Mouse (Mus musculus) CD8-positive naive resting alpha-beta T cell, adult 2 months (primary cell): ENCODE data around the gene Usp47.

Source experiments
- DNase-seq, 2 experiments: peaks; one replicate each; pipeline ENCODE4 v3.0.0; 2022; ENCODE audit warnings: low read depth in 2 of 2, low spot score in 2 of 2

The Usp47 gene

DNA sequence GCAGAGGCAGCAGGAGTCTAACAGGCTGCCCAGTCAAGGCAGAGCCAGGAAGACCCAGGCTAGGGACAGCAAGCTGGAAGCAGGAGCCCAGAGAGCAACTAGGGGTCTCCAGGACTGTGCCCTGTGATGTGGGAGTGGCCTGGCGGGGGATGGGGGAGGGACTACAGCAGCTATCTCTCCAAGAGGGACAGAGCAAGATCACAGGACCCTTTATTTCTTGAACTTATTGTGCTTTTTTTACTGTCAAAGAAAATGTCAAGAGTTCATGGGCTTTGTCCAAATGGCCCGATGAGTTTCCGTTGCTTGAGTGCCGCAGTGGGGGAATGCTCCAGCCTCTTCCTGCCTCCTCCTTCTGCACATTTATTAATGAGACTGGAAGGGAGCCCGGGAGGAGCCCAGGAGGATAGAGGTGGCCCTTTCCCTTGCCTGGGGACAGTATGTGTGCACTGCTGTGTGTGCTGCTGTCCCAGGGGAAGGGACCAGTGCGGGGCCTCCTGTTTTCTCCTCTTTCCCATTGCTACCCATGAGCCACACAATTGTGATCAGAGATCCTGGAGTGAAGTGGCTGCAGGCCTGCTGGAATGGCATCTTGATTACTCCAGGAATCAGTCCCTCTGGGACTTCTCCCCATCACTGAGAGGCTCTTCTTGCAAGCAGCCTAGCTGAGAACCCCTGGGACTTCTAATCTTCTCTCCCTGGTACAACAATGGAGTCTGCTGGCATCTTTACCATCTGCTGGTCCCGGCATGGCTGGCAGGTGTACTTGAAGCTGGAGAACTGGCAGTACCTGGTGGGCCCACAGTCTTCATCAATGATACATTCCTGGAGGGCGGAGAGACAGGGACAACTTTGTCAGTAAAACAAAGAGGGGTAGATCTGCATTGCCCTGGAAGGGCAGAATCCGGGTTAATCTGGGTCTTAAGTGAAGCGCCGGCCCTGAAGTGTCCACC is 97.8 kb downstream of the Usp47 start:
- DNase-seq, result no peak

DNA sequence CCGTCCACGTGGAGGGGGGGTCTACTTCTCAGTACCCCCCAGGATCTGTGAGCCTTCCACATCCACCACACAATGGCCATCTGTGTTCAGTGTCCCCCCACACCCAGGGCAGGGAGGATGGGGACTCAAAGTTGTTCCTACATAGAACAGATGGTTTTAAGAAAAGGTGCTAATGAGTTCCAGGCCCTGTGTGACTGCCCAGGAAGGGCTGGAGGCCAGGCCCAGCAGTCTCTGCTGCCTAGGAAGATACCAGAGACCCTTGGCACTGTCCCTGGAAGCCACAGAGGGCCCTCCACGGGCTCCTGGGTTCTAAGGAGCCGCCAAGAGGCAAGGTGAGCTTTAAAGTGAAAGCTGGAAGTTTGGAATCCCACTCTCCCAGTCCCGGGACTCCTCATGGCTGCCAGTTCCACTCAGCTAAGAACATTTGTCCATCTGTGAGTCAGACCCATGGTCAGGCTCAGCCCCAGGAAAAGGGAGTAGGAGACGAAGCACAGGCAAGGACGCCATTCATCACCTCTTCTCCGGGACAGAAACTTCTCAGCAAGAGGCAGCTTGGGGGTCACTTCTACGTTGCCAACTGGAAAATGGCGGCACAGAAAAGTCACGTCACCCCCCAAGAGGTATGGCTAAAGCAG is 98.7 kb downstream of the Usp47 start:
- no peak for DNase-seq

DNA sequence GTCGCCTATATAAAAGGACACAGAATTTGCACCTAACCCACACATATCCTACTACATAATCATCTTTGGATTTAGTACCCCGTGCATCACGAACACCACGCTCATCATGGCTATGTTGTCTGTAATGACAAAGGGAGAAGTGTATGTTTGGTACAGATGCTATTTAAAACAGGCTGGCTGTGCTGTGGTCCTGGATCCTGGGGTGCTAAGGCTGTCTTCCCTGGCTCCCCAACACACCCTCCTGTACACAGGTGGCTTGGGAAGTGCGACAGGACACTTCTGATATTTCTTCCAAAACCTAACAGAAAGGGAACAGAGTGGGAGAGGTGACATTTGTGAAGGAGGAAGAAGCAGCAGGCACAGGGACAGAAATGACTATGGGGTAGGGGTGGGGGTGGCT is 100.3 kb downstream of the Usp47 start:
- DNase-seq, result no peak

DNA sequence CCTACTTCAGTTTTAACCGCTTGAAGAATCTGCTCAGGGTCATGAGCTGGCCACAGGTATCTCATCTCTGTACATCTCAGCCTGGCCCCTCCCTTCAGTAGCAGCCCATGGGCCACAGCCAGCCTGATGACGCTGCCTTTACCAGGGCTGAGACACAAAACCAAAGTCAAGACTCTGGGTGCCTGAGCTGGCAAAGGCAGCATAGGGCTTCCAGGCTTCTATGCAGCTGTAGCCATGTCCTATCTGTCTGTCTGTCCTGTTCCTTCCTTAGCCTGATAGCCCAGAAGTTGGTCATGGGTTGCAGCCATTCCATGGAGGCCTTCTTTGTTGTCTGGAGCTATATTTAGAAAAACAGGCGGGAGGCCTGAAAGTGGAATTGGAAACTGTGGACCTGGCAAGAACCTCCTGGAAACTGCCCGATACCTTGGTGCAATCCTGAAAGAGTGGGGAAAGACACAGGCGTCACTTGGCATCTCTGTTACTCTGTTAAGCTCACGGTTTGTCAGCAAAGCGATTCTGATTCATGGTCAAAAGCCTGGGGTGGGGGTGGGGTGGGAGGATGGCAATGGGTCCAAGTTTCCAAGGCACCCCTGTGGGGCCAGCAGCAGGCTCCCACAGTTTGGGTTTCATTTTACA is 102.4 kb downstream of the Usp47 start:
- no peak for DNase-seq

DNA sequence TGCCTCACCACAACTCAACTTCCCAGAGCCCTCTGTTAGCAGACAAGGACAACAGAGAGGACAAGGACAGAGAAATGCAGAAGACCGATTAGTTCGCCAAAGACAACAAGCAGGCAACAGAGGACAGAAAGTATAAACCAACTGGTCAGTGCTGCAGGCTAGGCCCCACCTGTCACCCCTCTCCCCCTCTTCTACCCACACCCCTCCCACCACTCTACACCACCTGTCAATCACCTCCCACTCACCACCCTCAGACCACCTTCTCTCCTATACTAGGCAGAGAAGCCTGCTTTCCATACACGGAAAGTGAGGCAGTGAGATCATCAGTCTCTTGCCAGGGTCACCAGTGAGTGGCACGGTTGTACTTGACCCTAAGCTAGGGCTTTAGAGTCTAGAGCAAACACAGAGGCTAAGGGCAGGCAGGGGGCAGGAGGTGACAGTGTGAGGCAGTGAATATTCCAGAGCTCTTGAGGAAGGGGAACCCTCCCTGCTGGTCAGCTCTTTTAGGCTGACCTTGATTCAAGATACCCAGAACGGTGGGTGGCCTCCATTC is 103.9 kb downstream of the Usp47 start:
- no peak for DNase-seq

DNA sequence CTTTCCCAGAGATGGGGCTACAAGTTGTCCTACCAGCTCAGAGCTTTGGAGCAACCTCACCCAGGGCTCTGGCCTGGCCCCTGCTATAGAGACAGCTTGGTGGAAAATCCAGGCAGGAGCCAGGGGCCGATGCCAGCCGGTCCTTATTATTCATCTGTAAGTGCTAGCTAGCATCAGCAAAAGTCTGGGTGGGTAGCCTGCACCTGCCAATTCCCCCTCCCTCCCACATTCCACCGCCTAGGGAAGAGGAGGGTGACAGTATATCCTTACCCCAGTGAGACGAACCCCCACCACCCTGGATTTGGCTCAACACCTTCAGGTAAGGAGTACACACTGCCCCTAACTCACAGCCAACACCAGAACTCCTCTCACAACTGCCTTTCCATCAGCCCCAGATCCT is 104.7 kb downstream of the Usp47 start:
- no peak for DNase-seq

DNA sequence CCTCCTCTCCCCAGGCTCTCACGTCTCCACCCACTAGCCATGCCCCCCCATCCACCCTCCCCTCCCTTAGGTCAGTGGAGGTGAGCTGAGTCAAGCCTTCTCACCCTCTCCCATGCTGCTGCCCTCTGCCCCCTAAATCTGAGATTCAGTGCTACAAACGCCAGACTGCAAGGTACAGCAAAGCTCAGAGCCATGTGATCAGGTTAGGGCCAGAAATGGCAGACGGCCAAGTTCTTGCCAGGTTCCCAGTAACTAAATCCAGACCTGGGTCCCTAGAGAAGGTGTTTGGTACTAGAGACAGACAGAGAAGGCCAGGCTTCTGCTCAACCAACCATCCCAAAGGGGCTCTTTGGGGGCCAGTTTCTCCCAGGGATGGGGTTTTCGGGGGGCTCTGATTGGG is 105.5 kb downstream of the Usp47 start:
- no peak for DNase-seq

DNA sequence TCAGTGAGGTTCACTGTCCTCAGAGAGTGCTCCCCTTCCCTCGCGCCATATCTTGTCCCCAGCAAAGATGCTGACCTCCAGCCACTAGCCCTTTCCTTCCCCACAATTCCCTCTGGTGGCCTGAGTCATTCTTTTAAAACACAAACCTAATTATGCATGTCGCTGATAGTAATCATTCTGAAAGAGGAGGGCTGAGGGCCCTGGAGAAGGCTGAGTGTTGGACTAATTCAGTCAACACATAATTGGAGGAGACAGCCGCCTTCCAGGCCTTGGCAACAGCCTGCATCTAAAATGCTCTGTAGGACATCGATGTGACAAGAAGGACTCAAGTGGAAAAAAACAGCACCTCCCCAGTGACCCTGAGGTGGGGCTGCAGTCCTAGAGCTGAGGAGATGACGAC is 106.5 kb downstream of the Usp47 start:
- no peak for DNase-seq

DNA sequence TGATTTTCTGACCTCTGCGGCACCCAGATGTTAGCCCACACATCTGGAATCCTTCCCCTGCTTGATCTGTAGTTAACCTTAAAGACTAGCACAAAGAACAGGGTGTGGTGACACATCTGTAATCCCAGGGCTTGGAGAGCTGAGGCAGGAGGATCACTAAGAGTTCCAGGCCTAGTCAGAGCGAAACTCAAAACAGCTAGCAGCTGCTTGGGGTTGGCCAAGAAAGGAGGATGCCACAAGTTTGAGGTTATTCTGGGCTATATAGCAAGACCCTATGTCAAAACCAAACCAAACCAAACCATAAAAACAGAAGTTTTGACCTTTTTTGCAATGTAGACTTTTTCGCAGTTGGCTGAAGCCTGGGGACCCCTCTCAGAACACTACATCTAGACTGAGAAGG is 107.4 kb downstream of the Usp47 start:
- DNase-seq, result no peak

DNA sequence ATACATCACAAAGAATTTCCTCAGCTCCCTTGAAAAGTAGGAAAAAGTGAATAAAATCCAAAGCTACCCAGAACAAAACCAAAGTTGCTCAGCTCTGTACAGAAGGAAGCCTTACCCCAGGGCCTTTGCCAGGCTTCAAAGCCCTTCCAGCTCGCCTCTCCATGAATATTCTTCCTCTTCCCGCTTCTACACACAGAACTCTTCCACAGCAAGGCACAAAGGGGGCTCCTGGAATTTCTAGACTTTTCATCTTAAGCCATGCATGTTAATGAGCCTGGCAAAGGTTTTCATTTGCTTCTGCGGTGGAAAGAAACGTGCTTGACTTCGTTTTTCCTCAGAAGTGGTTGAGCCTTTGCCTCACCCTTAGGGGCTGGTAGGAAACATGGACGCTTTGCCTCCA is 108.7 kb downstream of the Usp47 start:
- DNase-seq, result no peak

DNA sequence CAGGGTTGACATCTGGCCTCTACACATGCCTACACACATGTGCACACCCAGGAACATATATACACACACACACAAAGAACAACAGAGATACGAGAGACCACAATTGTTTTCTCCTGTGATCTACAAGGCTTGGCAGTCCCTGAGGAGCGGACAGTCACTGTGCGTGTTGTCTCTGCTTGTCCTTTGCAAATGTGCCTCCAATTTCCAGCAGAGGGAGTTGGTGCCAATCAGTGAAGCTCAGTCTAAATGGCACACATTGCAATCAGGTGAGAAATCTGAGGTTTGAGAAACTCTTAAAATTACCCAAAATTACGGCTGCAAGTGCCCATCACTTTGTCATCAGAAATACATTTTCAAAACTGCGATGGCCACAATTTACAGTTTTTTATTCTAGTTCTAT is 110.0 kb downstream of the Usp47 start:
- no peak for DNase-seq

DNA sequence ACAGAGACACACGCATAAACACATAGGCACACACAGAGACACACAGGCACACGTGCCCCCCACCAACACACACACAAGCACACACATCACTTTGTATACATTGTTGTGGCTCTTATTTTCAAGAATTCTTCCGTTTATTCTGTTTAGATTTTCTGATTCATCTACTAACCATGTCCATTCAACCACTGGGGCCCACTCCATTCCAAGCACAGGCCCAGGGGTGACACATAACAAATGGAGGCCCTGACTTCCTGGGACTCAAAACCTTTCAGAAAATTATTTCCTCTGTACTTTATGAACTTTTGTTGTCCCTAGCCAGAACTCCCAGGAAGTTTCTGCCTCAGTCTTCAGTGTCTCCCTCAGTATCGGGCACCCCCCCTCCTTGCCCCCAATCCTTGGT is 111.9 kb downstream of the Usp47 start:
- no peak for DNase-seq

DNA sequence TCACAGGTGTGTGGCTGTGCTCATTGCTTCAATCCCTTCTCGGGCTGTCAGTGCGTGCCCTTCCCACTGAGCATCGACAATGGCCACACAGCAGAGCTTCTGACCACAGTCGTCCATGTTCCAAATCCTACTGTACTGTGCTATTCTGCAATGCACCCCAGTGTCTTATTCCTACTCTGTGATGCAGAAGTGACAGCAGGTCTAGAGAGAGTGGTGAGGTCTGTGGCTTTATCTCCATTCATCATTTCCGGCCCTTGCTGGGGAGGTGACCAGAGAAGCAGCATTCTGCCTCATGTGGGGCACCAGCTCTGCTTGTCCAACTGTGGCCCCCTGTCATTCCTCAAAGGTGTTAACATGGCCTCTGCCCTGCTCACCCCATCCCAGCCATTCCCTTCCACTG is 113.2 kb downstream of the Usp47 start:
- DNase-seq, result no peak

DNA sequence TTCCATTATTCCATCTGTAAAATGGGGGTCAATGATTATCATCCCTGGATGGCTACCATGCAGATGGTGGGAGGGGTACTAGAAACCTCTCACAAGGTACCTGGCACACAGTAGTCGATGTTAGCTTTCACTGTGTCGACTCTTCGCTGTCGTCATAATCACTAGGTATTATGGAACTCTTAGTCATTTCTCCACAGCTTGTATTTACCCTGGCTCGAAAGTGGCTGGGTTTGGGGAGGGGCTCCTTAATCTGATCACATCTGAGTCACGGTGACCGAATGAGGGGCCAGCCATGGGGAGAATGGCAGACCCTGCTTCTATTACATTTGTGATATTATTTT is 114.8 kb downstream of the Usp47 start:
- DNase-seq, result no peak

DNA sequence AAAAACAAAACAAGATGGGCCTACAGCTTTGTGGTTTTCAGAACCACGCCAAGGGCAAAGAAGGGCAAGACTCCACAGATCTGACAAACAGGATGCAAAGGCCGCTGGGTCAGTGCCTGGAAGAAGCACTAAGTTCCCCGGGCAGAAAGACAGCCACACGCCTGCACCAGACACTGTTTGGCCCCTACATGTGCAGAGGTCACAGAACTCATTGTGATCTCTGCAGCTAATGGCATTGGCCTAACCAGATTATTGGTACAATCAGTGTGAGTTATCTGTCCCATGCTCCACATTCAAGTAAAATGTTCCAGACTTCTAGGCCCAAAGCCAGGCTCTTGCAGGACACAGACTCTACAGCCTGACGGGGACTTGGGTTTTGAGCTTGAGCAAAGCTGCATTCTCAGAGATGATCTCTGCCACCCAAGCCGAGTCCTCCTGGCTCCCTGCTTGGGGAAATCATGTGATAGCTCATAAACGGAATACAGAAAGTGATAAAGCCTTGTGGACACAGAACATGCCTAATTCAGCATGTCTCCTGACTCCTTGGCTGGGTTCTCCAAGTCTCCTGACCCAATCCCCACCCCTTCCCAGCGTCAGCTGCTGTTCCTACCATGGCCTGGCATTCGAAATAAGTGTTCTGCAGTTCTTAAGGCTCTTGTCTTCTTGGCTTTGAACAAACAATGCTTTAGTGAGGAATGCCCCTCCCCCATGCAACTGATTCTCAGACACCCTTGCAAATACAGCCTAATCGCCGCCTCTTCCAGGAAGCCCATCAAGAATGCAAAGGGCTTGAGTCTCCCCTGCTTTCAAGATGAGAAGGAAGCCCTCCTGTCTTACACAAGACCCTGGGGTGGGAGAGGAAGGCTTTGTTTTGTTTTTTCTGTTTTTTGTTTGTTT is 115.5 kb downstream of the Usp47 start:
- DNase-seq, result no peak

DNA sequence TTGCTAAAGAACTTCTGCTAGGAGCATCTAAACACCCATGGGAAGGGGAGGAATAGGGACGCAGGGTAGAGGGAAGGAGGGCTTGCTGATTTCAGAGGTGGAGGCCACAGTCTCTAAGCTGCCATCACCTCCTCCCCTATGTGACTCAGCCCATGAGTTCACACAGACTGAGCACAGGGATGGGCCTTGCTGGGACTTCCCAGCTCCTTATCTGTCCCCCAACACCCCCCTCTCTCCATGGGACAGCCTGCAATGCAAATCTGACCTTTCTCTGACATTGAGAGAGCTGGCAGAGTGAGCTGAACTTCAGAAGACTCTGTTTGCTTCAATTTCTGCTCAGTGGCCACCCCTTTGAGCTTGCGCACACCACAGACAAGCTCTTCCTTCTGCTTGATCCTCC is 117.4 kb downstream of the Usp47 start:
- DNase-seq, result no peak

DNA sequence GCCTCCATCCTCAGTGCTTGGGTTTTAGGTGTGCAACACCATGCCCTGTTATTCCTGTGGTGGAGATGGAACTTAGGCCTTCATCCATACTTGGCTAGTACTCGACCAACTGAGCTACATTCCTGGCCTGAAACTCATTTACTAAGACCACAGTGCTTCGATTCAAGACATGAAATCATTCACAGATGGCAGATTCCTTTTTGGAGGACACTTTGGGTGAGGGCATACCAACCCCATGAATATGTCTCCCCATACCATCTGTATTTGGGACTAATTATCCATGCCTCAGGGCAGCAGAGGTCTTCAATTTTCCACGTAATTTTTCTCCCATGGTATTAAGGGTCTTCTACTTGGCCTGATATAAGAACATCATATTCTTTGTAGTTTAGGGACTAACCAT is 119.3 kb downstream of the Usp47 start:
- no peak for DNase-seq

DNA sequence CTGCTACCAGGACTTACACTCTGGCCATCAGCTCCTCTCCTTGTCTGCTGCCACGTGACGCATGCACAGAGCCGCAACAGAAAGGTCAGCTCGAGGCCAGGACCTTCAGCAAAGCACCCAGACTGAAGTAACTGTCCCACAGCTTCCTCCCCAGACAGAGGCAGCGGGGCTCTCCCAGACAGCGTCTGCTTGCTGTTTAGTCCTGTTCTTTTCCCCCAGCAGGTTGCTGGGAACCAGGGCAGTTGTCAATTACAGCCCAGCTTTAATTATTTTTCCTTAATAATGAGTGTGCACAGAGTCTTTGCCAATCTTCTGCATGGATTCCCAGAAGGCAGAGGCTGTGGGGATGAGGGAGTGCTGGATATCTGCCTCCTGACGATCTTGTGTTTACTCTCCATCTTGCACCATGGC is 119.8 kb downstream of the Usp47 start:
- no peak for DNase-seq

DNA sequence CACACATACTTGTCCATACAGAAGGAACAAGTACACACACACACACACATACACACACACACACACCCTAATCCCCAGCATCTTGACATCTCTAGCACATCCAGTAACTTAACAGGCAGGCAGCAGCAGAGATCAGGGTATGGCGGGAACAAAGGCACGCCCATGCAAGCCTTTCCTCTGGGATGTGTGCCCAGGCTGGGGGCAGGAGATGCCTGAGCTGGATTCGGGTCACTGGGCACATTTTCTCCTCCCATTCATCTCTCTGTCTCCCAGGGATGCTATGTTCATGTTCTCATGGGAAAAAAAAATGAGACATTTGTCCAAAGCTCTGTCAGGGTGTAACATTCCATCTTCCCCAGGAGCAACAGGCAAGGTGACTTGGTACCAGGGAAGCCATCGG is 120.7 kb downstream of the Usp47 start:
- no peak for DNase-seq

DNA sequence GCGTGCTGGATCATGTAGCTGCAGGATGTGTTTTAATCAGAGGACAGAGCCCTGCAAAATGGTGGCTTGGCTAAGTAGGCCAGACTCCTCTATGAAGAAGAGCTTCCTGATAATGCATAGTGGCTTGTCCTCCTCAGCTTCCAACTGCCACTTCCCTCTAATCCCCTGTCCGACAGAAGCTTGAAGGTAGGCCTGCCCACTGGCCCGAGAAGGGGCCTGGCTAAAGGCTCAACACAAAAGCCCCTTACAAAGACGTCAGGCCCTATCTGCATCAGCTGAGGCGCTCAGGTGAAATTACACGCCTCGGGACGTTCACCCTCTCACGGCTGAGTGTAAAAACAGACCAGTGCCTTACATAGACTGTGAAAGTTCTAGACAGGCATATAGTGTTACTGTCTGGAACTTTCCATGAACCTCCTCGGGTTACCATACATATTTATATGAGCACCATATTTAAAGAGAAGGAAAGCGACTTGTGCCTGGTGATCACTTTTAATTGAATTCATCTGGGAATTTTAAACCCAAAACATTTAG is 121.4 kb downstream of the Usp47 start:
- no peak for DNase-seq

DNA sequence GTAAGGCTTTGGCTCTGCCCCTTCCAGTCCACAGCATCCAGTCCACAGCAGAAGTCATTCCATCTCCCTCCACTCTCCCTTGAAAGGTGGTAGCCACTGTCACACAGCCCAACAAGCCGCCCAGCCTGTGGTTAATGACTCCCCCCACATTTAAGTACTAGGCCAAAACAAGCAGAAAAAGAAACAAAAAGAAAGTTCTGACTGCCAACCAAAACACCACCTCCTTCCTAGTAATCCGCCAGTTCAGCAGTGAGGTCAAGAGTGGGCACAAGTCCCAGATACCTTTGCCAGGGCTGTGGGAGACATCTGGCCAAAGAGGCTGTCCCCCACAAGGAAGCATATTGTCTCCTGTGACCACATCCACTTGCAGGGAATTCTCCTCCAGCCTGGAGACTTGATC is 124.7 kb downstream of the Usp47 start:
- DNase-seq, result no peak
